Mouse (Mus musculus) lung, embryonic 16.5 days (tissue): ENCODE results near the gene Slc44a4. TPM values are rescaled to one million over a fixed set of nuclear protein-coding genes. Genes with fewer than 3 reads are reported as not detected.
"Not testable (repeated sequence)": the region's sequence is repeated elsewhere in the genome, so short reads cannot be mapped to it uniquely, and the experiment has no call there.

Experiments used
- ATAC-seq: fragments of 200-750 bp; cut with Nextera tagmentation; 2 replicates; pipeline ENCODE4 v1.8.0; 2017; ENCODE audit warnings: low read depth, mild to moderate bottlenecking, moderate library complexity
- H3K27ac ChIP-seq: fragments of 300-500 bp; sonication (generic); 2 replicates; pipeline ENCODE4 v1.5.1; 2014; ENCODE audit warnings: mild to moderate bottlenecking, control low read depth, low read length
- H3K27me3 ChIP-seq: fragments of 300-500 bp; sonication (generic); 2 replicates; pipeline ENCODE4 v1.6.1; 2014; ENCODE audit warnings: low read depth, low read length, mixed read lengths; ENCODE audit not compliant: control insufficient read depth, insufficient read depth
- H3K36me3 ChIP-seq: fragments of 300-500 bp; sonication (generic); 2 replicates; pipeline ENCODE4 v1.6.1; 2014; ENCODE audit warnings: low read length; ENCODE audit not compliant: control insufficient read depth, insufficient read depth
- H3K4me1 ChIP-seq: fragments of 300-500 bp; sonication (generic); replicated peaks from 2 replicates; pipeline ENCODE4 v1.6.1; 2014; ENCODE audit warnings: low read length, mixed read lengths; ENCODE audit not compliant: control insufficient read depth, insufficient read depth
- H3K4me2 ChIP-seq: fragments of 300-500 bp; sonication (generic); 2 replicates; pipeline ENCODE4 v1.6.1; 2014; ENCODE audit warnings: low read depth, low read length, control low read depth
- H3K4me3 ChIP-seq: fragments of 300-500 bp; sonication (generic); 2 replicates; pipeline ENCODE4 v1.5.1; 2014; ENCODE audit warnings: mild to moderate bottlenecking, low read length, control low read depth
- H3K9ac ChIP-seq: fragments of 300-500 bp; sonication (generic); 2 replicates; pipeline ENCODE4 v1.6.1; 2014; ENCODE audit warnings: low read length, control low read depth
- H3K9me3 ChIP-seq: fragments of 300-500 bp; sonication (generic); 2 replicates; pipeline ENCODE4 v1.6.1; 2016; ENCODE audit warnings: low read length; ENCODE audit not compliant: control insufficient read depth
- WGBS: fragments of 180-500 bp; shearing (Covaris S2); extraction: QIAGEN DNeasy Blood & Tissue Kit; methylation state at CpG from one replicate; pipeline ENCODE4 v1.1.7; 2014; 5-methylcytosine and 5-hydroxymethylcytosine counted together
- polyA plus RNA-seq: library from polyadenylated mRNA; unstranded; fragments of >200 nt; fragmentation: Nextera tagmentation; extraction: Ambion mirVana; gene quantifications from 2 replicates; pipeline ENCODE4 v1.2.1, GENCODE M21; 2015

Gene Slc44a4
- polyA plus RNA-seq, 1 experiment from 2014 or later, result 1.5 TPM

- no peaks in the 10 kb centered on the region for H3K27me3 ChIP-seq
- H3K4me3 ChIP-seq, result no peak overlapping the region
- H3K9me3 ChIP-seq, result no peaks in the 10 kb centered on the region
- no peak for ATAC-seq
- H3K4me2 ChIP-seq, result no peak overlapping the region
- H3K4me1 ChIP-seq, result peaks cover 14% of the 10 kb centered on the region
- WGBS, result 19% methylated on average over 8 of the region's 8 CpGs
- peaks cover 14% of the 10 kb centered on the region; the same call in 1 of the 2 replicates for H3K36me3 ChIP-seq
- no peak overlapping the region for H3K27ac ChIP-seq
- H3K9ac ChIP-seq, result no peak overlapping the region
Observed at GRCm38 (mm10) chr17:34947606-34948005, 33.3 kb downstream of the Slc44a4 start.

GRCm38 (mm10) chr17:34948721-34949552 lies 34.7 kb downstream of the Slc44a4 start:
- not testable (repeated sequence) for H3K9ac ChIP-seq, H3K4me3 ChIP-seq, H3K4me2 ChIP-seq, H3K27ac ChIP-seq, ATAC-seq, H3K27me3 ChIP-seq, H3K9me3 ChIP-seq
- 52% methylated on average over 9 of the region's 9 CpGs for WGBS
- H3K4me1 ChIP-seq, result peaks cover 14% of the 10 kb centered on the region
- peaks cover 14% of the 10 kb centered on the region; the same call in 1 of the 2 replicates for H3K36me3 ChIP-seq

GRCm38 (mm10) chr17:34949553-34949969 lies 35.3 kb downstream of the Slc44a4 start:
- H3K4me1 ChIP-seq, result peaks cover 14% of the 10 kb centered on the region
- H3K4me2 ChIP-seq, result no peak overlapping the region
- H3K27ac ChIP-seq, result no peak overlapping the region
- no peak overlapping the region for H3K4me3 ChIP-seq
- H3K9ac ChIP-seq, result no peak overlapping the region
- no peak for ATAC-seq
- H3K27me3 ChIP-seq, result no peaks in the 10 kb centered on the region
- no peaks in the 10 kb centered on the region for H3K9me3 ChIP-seq
- H3K36me3 ChIP-seq, result peaks cover 14% of the 10 kb centered on the region; the same call in 1 of the 2 replicates
- WGBS, result 25% methylated on average over 4 of the region's 4 CpGs

- peaks cover 14% of the 10 kb centered on the region; the same call in 1 of the 2 replicates for H3K36me3 ChIP-seq
- H3K4me1 ChIP-seq, result peaks cover 14% of the 10 kb centered on the region
- H3K27me3 ChIP-seq, result no peaks in the 10 kb centered on the region
- H3K27ac ChIP-seq, result peak overlapping the region; percentile 93
- no peak for ATAC-seq
- H3K9ac ChIP-seq, result peak overlapping the region; percentile 99
- 28% methylated on average over 10 of the region's 10 CpGs for WGBS
- peak overlapping the region; percentile 60 for H3K4me2 ChIP-seq
- H3K9me3 ChIP-seq, result no peaks in the 10 kb centered on the region
- H3K4me3 ChIP-seq, result peak overlapping the region; percentile 98
Observed at GRCm38 (mm10) chr17:34950514-34951455, 36.5 kb downstream of the Slc44a4 start.

- Histone ChIP-seq H3K4me1 (peaks cover 14% of the 10 kb centered on the region), H3K4me2 (peak overlapping the region; percentile 60), H3K27ac (peak overlapping the region; percentile 93), H3K27me3 (no peaks in the 10 kb centered on the region), H3K9me3 (no peaks in the 10 kb centered on the region), H3K4me3 (peak overlapping the region; percentile 98), H3K9ac (peak overlapping the region; percentile 99), H3K36me3 (peaks cover 14% of the 10 kb centered on the region; the same call in 1 of the 2 replicates)
- peak; percentile 6 for ATAC-seq
- under 1% methylated on average over 29 of the region's 29 CpGs for WGBS
Observed at GRCm38 (mm10) chr17:34951636-34952377, 37.5 kb downstream of the Slc44a4 start.

- H3K4me3 ChIP-seq, result peak overlapping the region; percentile 98
- H3K9ac ChIP-seq, result peak overlapping the region; percentile 99
- peaks cover 14% of the 10 kb centered on the region; the same call in 1 of the 2 replicates for H3K36me3 ChIP-seq
- no peaks in the 10 kb centered on the region for H3K9me3 ChIP-seq
- WGBS, result under 1% methylated on average over 23 of the region's 23 CpGs
- peaks cover 14% of the 10 kb centered on the region for H3K4me1 ChIP-seq
- H3K27ac ChIP-seq, result peak overlapping the region; percentile 93
- H3K27me3 ChIP-seq, result no peaks in the 10 kb centered on the region
- peak; percentile 83 for ATAC-seq
- H3K4me2 ChIP-seq, result peak overlapping the region; percentile 60
Observed at GRCm38 (mm10) chr17:34952378-34953040, 38.2 kb downstream of the Slc44a4 start.

GRCm38 (mm10) chr17:34953258-34953657 lies 39.0 kb downstream of the Slc44a4 start:
- no peaks in the 10 kb centered on the region for H3K9me3 ChIP-seq
- 81% methylated on average over 3 of the region's 3 CpGs for WGBS
- no peak overlapping the region for H3K4me3 ChIP-seq
- H3K4me2 ChIP-seq, result no peak overlapping the region
- H3K27ac ChIP-seq, result no peak overlapping the region
- peaks cover 14% of the 10 kb centered on the region for H3K4me1 ChIP-seq
- no peak overlapping the region for H3K9ac ChIP-seq
- ATAC-seq, result no peak
- H3K27me3 ChIP-seq, result no peaks in the 10 kb centered on the region
- peaks cover 14% of the 10 kb centered on the region; the same call in 1 of the 2 replicates for H3K36me3 ChIP-seq

- H3K36me3 ChIP-seq, result peaks cover 14% of the 10 kb centered on the region; the same call in 1 of the 2 replicates
- H3K4me1 ChIP-seq, result peaks cover 14% of the 10 kb centered on the region
- no peaks in the 10 kb centered on the region for H3K27me3 ChIP-seq
- no peak overlapping the region for H3K4me3 ChIP-seq
- H3K9me3 ChIP-seq, result no peaks in the 10 kb centered on the region
- no peak for ATAC-seq
- H3K27ac ChIP-seq, result no peak overlapping the region
- 92% methylated on average over 4 of the region's 4 CpGs for WGBS
- no peak overlapping the region for H3K4me2 ChIP-seq
- H3K9ac ChIP-seq, result no peak overlapping the region
Observed at GRCm38 (mm10) chr17:34953904-34954303, 39.6 kb downstream of the Slc44a4 start.
